ENCODE assay signal across 8 mouse cellular contexts in genomic region chr4:107177506-107177905, GRCm38 (mm10). TPM values are rescaled to one million over a fixed set of nuclear protein-coding genes. Genes with fewer than 3 reads are reported as not detected.
DNase-seq lines count a peak whose midpoint lies in the region; ATAC-seq and TF ChIP-seq lines count a peak whose summit lies in the region.

No protein-coding gene starts in this region.

- H3K27ac ChIP-seq in heart, embryonic 13.5 days (replicated peaks): peak overlapping the region; percentile 96
- peak overlapping the region; percentile 89; the same call in 1 of the 2 replicates for H3K27ac ChIP-seq in MEL (ENCODE audit: control insufficient read depth, low read depth, low read length)
- peak overlapping the region; percentile 97 for H3K27ac ChIP-seq in heart, embryonic 15.5 days
- H3K27ac ChIP-seq in macrophage: peak overlapping the region; percentile 80

- TF ChIP-seq RAD21 in MEL (IDR thresholded peaks at IDR 0.05; ENCODE audit: low read depth, low read length): no peak

- H3K9me3 ChIP-seq in heart, embryonic 13.5 days: no peaks in the 10 kb centered on the region
- H3K9me3 ChIP-seq in MEL (replicated peaks; ENCODE audit: insufficient read depth, low read length): no peaks in the 10 kb centered on the region
- H3K9me3 ChIP-seq in heart, embryonic 15.5 days (replicated peaks): no peaks in the 10 kb centered on the region

- peak overlapping the region; percentile 76 for H3K4me2 ChIP-seq in heart, embryonic 13.5 days
- peak overlapping the region; percentile 75 for H3K4me2 ChIP-seq in heart, embryonic 15.5 days

- TF ChIP-seq EP300 in MEL (IDR thresholded peaks at IDR 0.05; ENCODE audit: low read depth in 1 of 2, low read length in 2 of 2): no peak

- H3K4me3 ChIP-seq in heart, embryonic 13.5 days: peak overlapping the region; percentile 99
- H3K4me3 ChIP-seq in MEL (ENCODE audit: control insufficient read depth in 1 of 2, insufficient read depth in 1 of 2, low read depth in 2 of 2, low read length in 2 of 2): peak overlapping the region; percentile 73 to 91
- H3K4me3 ChIP-seq in heart, embryonic 15.5 days: peak overlapping the region; percentile 90
- H3K4me3 ChIP-seq in macrophage (ENCODE audit: inconsistent target): peak overlapping the region; percentile 78

- H3K9ac ChIP-seq in heart, embryonic 13.5 days: peak overlapping the region; percentile 97
- peak overlapping the region; percentile 88 for H3K9ac ChIP-seq in MEL (ENCODE audit: control insufficient read depth, low read depth, low read length, poor library complexity, severe bottlenecking)
- H3K9ac ChIP-seq in heart, embryonic 15.5 days: peak overlapping the region; percentile 69

- H3K4me1 ChIP-seq in heart, embryonic 13.5 days: peaks cover 37% of the 10 kb centered on the region
- H3K4me1 ChIP-seq in MEL (ENCODE audit: control insufficient read depth in 1 of 2, insufficient read depth in 2 of 2, low read length in 2 of 2): peaks cover 11 to 12% of the 10 kb centered on the region in 2 experiments
- H3K4me1 ChIP-seq in heart, embryonic 15.5 days (replicated peaks): peaks cover 25% of the 10 kb centered on the region

- 34% methylated on average over 11 of the region's 11 CpGs for WGBS in heart, embryonic 13.5 days
- 36% methylated on average over 11 of the region's 11 CpGs for WGBS in heart, embryonic 15.5 days
- 25% methylated on average over 11 of the region's 11 CpGs for WGBS in macrophage (ENCODE audit: missing documents)

- no peak for DNase-seq in heart, adult 9 months (ENCODE audit: low spot score in 2 of 2)
- no peak for DNase-seq in MEL (ENCODE audit: low read depth, low spot score)
- no peak for DNase-seq in thymus, postnatal 25 days
- DNase-seq in retina, postnatal 1 day: no peak
- DNase-seq in right cerebral cortex, postnatal 10 days (ENCODE audit: low spot score in 2 of 2): no peak

- H3K79me2 ChIP-seq in MEL (ENCODE audit: control insufficient read depth, insufficient read depth, low read length, poor library complexity) (peaks cover 42% of the 10 kb centered on the region), macrophage (ENCODE audit: inconsistent target) (peaks cover 77% of the 10 kb centered on the region)

- no peak for TF ChIP-seq CTCF in MEL (IDR thresholded peaks at IDR 0.05 in 2 of 3, conservative IDR thresholded peaks at IDR 0.05 in 1 of 3; ENCODE audit: control insufficient read depth in 1 of 3, insufficient read depth in 1 of 3, low read depth in 2 of 3, low read length in 3 of 3, poor library complexity in 1 of 3, severe bottlenecking in 1 of 3)

- no peak for ATAC-seq in heart, embryonic 13.5 days (ENCODE audit: extremely low read depth, insufficient number of reproducible peaks, low FRiP score, low TSS enrichment)
- no peak for ATAC-seq in heart, embryonic 15.5 days (replicated peaks; ENCODE audit: insufficient number of reproducible peaks, insufficient read depth, low FRiP score, low read depth)

- H3K36me3 ChIP-seq in heart, embryonic 13.5 days: peaks cover 37% of the 10 kb centered on the region
- H3K36me3 ChIP-seq in MEL (ENCODE audit: control insufficient read depth in 1 of 2, insufficient read depth in 2 of 2, low read length in 2 of 2): peaks cover 2 to 33% of the 10 kb centered on the region in 2 experiments
- H3K36me3 ChIP-seq in heart, embryonic 15.5 days: peaks cover 24% of the 10 kb centered on the region; the same call in 1 of the 2 replicates
- peaks cover 24% of the 10 kb centered on the region; the same call in 1 of the 2 replicates for H3K36me3 ChIP-seq in macrophage (ENCODE audit: inconsistent target)

- no peaks in the 10 kb centered on the region for H3K27me3 ChIP-seq in heart, embryonic 13.5 days (replicated peaks)
- no peaks in the 10 kb centered on the region for H3K27me3 ChIP-seq in MEL (ENCODE audit: control insufficient read depth in 1 of 2, insufficient read depth in 2 of 2, low read length in 2 of 2)
- H3K27me3 ChIP-seq in heart, embryonic 15.5 days: no peaks in the 10 kb centered on the region

- TF ChIP-seq POLR2A in MEL (IDR thresholded peaks at IDR 0.05; ENCODE audit: control insufficient read depth in 1 of 2, insufficient read depth in 1 of 2, low read depth in 1 of 2, low read length in 2 of 2, poor library complexity in 1 of 2): no peak

TF ChIP-seq in MEL, 35 proteins besides CTCF, POLR2A, EP300 and RAD21:
- TF ChIP-seq KAT2A (conservative IDR thresholded peaks at IDR 0.05; ENCODE audit: low read depth, low read length): no peak
- TF ChIP-seq MAFK (IDR thresholded peaks at IDR 0.05; ENCODE audit: borderline replicate concordance, low read depth, low read length): no peak
- TF ChIP-seq SMC3 (IDR thresholded peaks at IDR 0.05; ENCODE audit: low read depth, low read length): no peak
- no peak for TF ChIP-seq MYC (IDR thresholded peaks at IDR 0.05; ENCODE audit: low read depth, low read length)
- TF ChIP-seq UBTF (IDR thresholded peaks at IDR 0.05; ENCODE audit: borderline replicate concordance, insufficient read depth, low read depth, low read length): 0 out of 2 replicates have a peak, but pooled peaks have one; percentile 5
- TF ChIP-seq MAZ (IDR thresholded peaks at IDR 0.05; ENCODE audit: low read depth, low read length): no peak
- TF ChIP-seq MXI1 (IDR thresholded peaks at IDR 0.05; ENCODE audit: low read depth, low read length): no peak

RNA-seq across cellular contexts. Expression of gene Tmem59, which starts 0.7 kb away (rescaled TPM):
- polyA plus RNA-seq in heart, embryonic 13.5 days (2015; fragmentation: Nextera tagmentation; extraction: Ambion mirVana): 327 TPM in 2 replicates
- total RNA-seq in MEL (2012; rRNA removed): 51.9 and 55.8 TPM in 2 replicates
- polyA plus RNA-seq in MEL (2012; ENCODE audit: insufficient read depth in 1 of 2, insufficient read length in 2 of 2, low read depth in 1 of 2, low replicate concordance in 2 of 2, missing spikeins in 1 of 2): 10 to 100 TPM in 1 of 2 experiments, not detected in 1; 78.9 TPM
- polyA plus RNA-seq in heart, embryonic 15.5 days (2015; fragmentation: Nextera tagmentation; extraction: Ambion mirVana): 322 and 328 TPM in 2 replicates
- 100 to 1,000 TPM in 1 of 26 experiments, 10 to 100 TPM in 21, 1 to 10 TPM in 4; 4.0 to 103 (median 26.4) TPM for total RNA-seq in macrophage (2018; cell fraction: chromatin; rRNA removed)
- 100 to 1,000 TPM; 146 to 310 (median 219) TPM for total RNA-seq in macrophage (2018; cell fraction: cytosol; rRNA removed)
- 100 to 1,000 TPM in 20 of 26 experiments, 10 to 100 TPM in 6; 57.1 to 245 (median 155) TPM for total RNA-seq in macrophage (2018; cell fraction: nucleus; rRNA removed)
- polyA plus RNA-seq in macrophage (2018): 130 to 235 TPM (median 181 TPM) in 3 replicates

RNA-seq across cellular contexts. Expression of gene Tceanc2, which starts 1.4 kb away (rescaled TPM):
- 14.5 and 15.2 TPM in 2 replicates for polyA plus RNA-seq in heart, embryonic 13.5 days (2015; fragmentation: Nextera tagmentation; extraction: Ambion mirVana)
- 1.5 and 1.9 TPM in 2 replicates for total RNA-seq in MEL (2012; rRNA removed)
- polyA plus RNA-seq in MEL (2012; ENCODE audit: insufficient read depth in 1 of 2, insufficient read length in 2 of 2, low read depth in 1 of 2, low replicate concordance in 2 of 2, missing spikeins in 1 of 2) (1 to 10 TPM in 1 of 2 experiments, not detected in 1; 9.4 TPM), macrophage (2018) (33.9 to 65.4 TPM (median 51.7 TPM) in 3 replicates)
- 13.0 and 20.1 TPM in 2 replicates for polyA plus RNA-seq in heart, embryonic 15.5 days (2015; fragmentation: Nextera tagmentation; extraction: Ambion mirVana)
- total RNA-seq in macrophage (2018; cell fraction: chromatin; rRNA removed): 10 to 100 TPM in 21 of 26 experiments, 1 to 10 TPM in 5; 7.6 to 53.0 (median 23.9) TPM
- total RNA-seq in macrophage (2018; cell fraction: cytosol; rRNA removed): 10 to 100 TPM; 21.6 to 71.5 (median 49.4) TPM
- total RNA-seq in macrophage (2018; cell fraction: nucleus; rRNA removed): 10 to 100 TPM in 25 of 26 experiments, 1 to 10 TPM in 1; 6.9 to 46.9 (median 23.3) TPM

RNA-seq across cellular contexts. Expression of gene Ldlrad1, which starts 31.5 kb away (rescaled TPM):
- polyA plus RNA-seq in heart, embryonic 13.5 days (2015; fragmentation: Nextera tagmentation; extraction: Ambion mirVana): not detected in 2 replicates
- 0.15 TPM in 1 of 2 replicates, not detected in the other for total RNA-seq in MEL (2012; rRNA removed)
- polyA plus RNA-seq in MEL (2012; ENCODE audit: insufficient read depth in 1 of 2, insufficient read length in 2 of 2, low read depth in 1 of 2, low replicate concordance in 2 of 2, missing spikeins in 1 of 2) (not detected), macrophage (2018) (not detected in 3 replicates)
- polyA plus RNA-seq in heart, embryonic 15.5 days (2015; fragmentation: Nextera tagmentation; extraction: Ambion mirVana): not detected in 2 replicates
- total RNA-seq in macrophage (2018; cell fraction: chromatin; rRNA removed): 1 to 10 TPM in 6 of 26 experiments, under 1 TPM in 2, not detected in 18; 0.80 to 3.6 (median 2.7) TPM
- not detected for total RNA-seq in macrophage (2018; cell fraction: cytosol; rRNA removed)
- total RNA-seq in macrophage (2018; cell fraction: nucleus; rRNA removed): 1 to 10 TPM in 3 of 26 experiments, under 1 TPM in 2, not detected in 21; 0.85 to 1.4 (median 1.0) TPM
